Mouse (Mus musculus) neutrophil, adult 65 days (primary cell): ENCODE measurements around the gene March5. TPM values are rescaled to one million over a fixed set of nuclear protein-coding genes. Genes with fewer than 3 reads are reported as not detected.

Experiments used
- total RNA-seq: library from RNA; stranded (reverse); gene quantifications from 2 replicates; pipeline ENCODE4 v1.2.4, GENCODE M21; 2023

March5 gene
- 39.9 and 40.5 TPM in 2 replicates for total RNA-seq

GRCm38 (mm10) chr19:37207303-37208175 is at the start of gene March5:
Gene March5 (plus strand): TSS chr19:37207543.

GRCm38 (mm10) chr19:37208176-37208755 is 923 bp downstream of the March5 start, which contains the start of gene Cpeb3:
Gene Cpeb3 (minus strand): TSS chr19:37208601.

Other genes starting within 250 kb of the March5 start
- gene Cpeb3, start 1.1 kb downstream of the March5 start, total RNA-seq, result 1.3 and 2.2 TPM in 2 replicates
- gene Ide, start 130.3 kb downstream of the March5 start, total RNA-seq, result 16.5 and 18.2 TPM in 2 replicates
- 51.0 and 58.3 TPM in 2 replicates for gene Kif11, start 168.9 kb downstream of the March5 start, total RNA-seq
- gene Hhex, start 227.3 kb downstream of the March5 start, total RNA-seq, result 54.1 and 54.6 TPM in 2 replicates